Mouse (Mus musculus) kidney, adult 10 weeks (tissue): ENCODE results near the gene Ddit4. TPM values are rescaled to one million over a fixed set of nuclear protein-coding genes. Genes with fewer than 3 reads are reported as not detected.

Source experiments
- polyA plus RNA-seq: library from polyadenylated mRNA; stranded (reverse); fragments of 350-450 nt; fragmentation: Illumina TruSeq; extraction: RNeasy Lipid Tissue Mini Kit (QIAGEN cat#74804); gene quantifications from one replicate; pipeline ENCODE4 v1.2.3, GENCODE M21; 2014; ENCODE audit warnings: low read depth, low replicate concordance

Gene Ddit4
- polyA plus RNA-seq: 3.5 TPM

DNA sequence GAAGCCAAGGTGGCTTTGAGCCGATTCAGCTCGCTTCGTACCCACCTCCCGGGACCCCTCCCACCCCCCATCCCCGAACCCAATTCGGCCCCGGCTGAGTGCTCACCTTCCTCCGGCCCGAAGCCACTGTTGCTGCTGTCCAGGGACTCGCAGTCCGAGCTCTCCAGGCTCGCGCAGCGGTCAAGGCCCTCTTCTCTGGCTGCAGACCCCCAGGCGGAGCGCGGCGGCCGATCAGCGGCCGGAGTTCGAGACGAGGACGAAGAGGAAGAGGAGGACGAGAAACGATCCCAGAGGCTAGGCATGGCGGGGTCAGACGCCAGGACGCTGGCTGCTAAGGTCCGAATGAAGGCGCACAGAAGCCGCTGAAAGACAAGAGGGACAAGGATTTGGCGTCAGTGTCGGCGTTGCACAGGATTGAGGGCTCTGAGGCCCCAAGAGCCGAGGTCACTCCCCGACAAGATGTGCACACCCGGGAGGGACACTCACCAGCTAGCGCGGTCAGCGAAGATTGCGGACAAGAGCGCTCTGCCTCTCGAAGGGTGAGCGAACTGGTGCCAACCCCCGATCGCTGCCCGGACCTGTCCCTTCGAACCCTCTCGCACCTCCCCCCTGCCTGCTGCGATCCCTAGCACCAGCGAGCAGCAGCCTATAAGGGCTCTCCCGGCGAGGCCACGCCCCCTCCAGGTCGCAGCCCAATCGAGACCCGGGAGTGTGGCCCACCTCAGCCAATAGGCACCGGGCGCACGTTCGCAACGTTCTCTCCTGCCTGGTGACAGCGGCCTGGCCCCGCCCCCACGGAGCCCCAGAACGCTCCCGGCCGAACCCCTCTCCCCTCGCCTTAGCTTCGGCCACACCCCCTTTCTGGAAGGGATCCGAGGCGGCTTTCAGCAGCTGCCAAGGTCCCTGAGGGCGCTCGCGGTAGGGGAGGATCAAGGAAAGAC, at the start of gene Ddit4:
TSS of gene Ddit4 (minus strand) at position 624 of the 941 bp plus-strand sequence.

Other genes with a start within 250 kb of the Ddit4 start
- 45.5 TPM for gene Micu1, start 249.4 kb downstream of the Ddit4 start, polyA plus RNA-seq
- gene Dnajb12, start 72.3 kb downstream of the Ddit4 start, polyA plus RNA-seq: 7.6 TPM
- 24.5 TPM for gene Ascc1, start 51.0 kb upstream of the Ddit4 start, polyA plus RNA-seq
- 24.5 TPM for gene Anapc16, start 51.3 kb upstream of the Ddit4 start, polyA plus RNA-seq
- 0.28 TPM for gene Spock2, start 154.4 kb upstream of the Ddit4 start, polyA plus RNA-seq